Mouse (Mus musculus) lung, adult 18-20 months (tissue): ENCODE measurements around the gene Swap70.

ENCODE experiments used
- DNase-seq, 2 experiments: peaks; one replicate each; pipeline ENCODE4 v3.0.0; 2022; ENCODE audit warnings: mixed read lengths in 2 of 2

The Swap70 gene

DNA sequence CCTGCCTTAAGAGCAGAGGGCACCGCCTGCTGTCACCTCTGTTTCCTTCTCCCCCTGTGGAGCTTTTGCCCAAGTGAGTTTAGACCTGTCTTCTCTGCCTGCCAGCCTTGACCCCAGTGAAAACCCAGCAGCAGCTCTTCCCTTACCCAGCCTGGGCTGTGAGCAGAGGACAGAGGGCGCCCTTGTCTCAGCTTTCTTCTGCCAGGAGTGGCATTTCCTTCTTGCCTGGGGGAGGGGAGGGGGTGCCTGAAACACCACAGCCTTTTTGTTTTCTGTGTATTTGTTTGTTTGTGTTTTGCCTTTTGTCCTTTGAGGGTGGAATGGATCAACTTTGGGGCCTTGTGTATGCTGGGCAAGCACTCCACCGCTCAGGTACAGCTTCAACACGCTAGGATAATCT is 50.9 kb downstream of the Swap70 start:
- no peak for DNase-seq

DNA sequence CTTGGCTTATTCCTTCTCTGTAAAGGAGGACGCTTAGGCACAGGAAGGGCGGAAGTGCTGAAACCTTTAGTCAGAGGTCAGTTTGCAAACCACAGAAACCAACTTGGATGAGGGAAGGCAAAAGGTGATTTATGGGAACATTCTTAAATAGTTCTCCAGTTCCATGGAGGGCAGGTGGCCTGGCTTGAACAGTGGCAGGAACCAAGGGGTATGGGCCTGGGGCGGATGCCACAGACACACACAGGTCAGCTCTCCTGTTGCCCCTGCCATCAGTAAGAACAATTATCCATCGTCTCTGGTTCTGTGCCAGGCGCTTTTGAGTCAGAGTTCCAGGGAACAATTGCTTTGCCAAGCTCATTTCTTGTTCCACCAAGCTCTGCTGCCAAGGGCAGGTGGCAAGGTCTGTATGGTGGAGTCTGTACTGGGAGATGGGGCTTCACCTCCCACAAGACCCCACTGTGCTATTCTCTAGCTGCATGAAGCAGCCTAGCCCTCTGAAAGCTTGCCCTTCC is 56.3 kb downstream of the Swap70 start:
- no peak for DNase-seq

DNA sequence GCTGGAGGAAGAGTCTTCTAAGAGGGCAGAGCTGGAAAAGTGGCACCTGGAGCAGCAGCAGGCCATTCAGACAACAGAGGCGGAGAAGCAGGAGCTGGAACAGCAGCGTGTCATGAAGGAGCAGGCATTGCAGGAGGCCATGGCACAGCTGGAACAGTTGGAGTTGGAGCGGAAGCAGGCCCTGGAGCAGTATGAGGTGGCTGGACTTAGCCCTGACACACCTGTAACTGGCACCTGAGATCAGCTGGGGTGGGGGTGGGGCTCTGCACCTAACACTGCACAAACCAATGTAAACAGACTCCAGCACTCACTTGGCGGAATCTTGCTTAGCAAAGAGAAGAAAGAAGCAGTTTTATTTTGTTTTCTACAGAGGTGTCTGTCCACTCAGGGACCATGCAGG is 57.7 kb downstream of the Swap70 start:
- no peak for DNase-seq

DNA sequence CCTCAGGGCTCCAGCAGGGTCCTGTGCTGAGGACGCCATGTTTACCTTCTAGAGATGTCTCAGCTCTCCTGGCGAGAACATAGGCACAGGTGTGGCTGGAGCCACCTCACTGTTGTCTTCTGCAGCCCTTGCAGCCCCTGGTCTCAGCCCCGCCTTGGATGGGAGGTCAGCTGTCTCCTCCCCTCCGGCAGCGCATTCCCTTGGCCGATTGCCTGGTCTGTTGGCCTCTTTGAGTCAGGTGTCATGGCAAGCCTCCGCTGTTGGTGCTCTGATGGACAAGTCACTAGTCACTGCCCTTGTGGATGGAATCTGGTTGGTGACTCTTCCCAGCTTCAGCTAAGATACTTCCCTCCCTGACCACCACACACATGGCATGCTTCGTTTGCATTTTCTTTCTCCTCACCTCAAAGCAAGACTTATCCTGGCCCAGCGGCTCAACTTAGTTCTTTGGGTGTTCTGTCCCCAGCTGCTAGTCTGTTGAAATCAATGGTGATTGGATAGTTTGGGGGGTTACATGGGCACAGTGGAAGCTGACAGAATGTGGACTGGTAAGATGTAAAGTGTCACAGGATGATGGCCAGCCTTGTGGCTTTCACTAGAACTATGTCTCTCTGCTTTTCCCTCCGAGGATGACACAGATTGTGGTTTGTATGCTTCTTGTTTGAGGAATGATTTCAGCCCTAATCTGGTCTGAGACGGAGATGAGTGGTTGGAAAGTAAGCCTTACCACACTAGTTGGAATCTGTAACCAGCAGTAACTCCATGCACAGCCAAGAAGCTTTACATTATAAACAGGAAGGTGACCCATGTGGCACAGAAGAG is 60.1 kb downstream of the Swap70 start:
- no peak for DNase-seq

DNA sequence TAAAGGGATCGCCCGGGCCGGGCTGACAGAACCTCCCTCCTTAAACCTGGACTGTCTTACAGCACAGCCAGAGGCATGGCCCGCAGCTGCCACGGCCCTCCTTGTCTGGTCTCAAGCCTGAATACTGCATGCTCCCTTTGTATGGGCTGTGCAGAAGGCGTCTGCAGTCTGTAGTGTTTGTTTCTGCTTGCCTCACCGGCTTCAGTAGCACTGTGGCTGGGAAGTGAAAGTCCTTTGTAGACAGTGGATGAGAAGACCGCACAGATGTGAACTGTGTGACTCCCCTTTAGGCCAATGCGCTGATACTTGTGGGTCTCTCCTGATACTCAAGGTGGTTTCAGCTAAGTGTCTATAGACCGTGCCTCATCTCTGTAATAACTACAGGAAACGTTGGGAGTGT is 61.3 kb downstream of the Swap70 start:
- no peak for DNase-seq

DNA sequence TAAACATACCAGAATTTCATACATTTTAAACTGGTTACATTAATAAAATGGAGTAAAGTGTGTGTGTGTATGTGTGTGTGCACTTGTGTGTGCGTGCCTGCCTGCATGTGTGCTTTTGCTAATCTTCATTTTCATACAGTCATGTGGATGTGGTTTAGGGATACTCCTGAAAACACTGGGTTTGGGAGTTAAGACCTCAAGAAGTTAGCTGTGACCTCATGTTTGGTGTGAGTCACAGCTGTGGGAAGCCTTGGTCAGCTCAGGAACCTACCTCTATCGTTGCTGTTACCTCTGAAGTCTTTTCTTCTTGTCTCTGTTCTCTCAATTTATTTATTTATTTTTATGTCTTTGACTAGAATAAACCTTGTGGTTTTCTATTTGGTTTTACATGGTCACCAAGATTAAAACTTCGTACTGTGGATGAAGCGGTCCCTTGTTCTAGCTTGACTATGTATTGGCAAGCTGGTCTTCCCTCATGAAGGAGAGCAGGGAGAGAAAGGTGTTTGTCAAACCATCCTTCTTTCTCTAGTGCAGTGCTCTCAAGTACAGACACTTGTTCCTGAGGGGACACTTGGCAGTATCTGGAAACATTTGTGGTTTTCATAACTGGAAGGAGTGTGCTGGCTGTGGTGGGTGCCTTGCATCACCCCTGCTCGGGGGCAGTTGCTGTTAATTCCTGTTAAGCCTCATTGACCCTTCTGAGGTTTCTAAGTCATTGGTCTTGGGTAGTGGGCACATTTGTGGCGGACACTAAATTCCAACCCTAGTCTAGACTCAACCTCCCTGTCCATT is 62.2 kb downstream of the Swap70 start:
- peak in 1 of 2 experiments; percentile 44 for DNase-seq

DNA sequence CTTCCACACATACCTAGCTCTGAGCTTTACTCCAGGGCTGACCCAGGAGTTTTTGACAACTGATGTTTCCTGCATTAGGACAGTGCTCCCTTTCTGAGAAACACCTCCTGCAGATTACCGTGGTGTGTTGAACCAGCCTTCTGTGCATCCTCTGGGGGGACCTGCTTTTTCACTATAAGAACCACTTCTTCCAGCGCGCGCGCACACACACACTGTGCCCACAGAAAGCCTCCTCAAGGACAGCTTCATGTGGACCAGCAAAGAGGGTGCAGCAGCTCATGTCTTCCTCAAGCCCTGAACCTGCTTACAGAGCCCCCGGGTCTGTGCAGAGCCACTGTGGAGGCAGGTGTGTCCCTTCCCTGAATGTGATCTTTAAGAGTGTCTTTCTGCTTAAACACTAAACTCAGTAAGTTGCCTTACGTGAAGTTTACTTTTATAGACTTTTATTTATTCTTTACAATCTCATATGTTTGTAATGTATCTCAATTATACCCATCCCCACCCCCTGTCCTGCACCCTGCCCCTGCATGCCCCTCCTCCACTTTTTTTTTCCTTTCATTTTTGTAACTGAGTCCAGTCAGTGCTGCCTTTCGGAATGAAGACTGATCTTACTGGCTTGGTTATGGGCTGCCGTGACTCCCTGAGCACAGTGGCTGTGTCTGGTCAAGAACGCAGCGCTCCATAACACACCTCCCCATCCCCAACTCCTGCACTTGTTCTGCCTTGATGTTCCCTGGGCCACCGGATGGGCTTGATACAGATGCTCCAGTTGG is 63.8 kb downstream of the Swap70 start:
- DNase-seq = no peak

DNA sequence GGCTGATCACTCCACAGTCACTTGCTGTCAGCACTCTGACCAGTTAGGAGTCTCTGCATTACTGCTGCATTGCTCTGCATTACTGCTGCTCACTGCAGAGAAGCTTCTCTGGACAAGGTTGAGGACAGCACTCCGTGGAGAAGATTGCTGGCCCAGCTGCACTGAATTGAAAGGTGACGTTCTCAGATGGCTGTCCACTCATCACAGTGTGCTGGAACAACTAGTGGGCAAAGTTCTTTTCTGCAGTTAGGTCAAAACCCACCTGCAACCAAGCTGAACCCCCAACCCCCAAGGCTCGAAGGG is 64.3 kb downstream of the Swap70 start:
- no peak for DNase-seq

DNA sequence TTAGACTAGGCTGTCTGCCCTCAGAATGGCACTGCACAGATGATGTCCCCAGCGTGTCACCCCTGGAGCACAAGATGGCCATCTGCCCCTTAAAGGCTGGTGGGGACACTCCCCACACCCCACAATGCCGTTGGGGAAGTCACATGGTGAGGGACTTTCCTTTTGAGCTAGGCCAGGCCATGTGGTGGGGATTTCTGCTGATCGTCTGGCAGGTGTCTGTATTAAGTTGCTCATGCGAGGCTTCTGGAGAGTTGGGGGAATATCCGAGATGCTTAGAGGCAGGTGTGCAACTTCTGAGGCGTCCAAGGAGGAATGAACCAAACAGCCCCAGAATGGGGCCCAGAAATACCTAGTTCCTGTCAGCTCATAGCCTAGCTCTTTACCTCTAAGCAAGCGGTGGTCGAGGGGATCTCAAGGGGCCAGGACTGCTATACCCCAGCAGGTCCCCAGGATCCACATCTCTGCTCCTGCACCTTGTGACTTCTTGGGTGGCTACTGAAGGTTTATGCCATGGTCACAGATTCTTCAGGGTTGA is 64.8 kb downstream of the Swap70 start:
- DNase-seq = no peak

DNA sequence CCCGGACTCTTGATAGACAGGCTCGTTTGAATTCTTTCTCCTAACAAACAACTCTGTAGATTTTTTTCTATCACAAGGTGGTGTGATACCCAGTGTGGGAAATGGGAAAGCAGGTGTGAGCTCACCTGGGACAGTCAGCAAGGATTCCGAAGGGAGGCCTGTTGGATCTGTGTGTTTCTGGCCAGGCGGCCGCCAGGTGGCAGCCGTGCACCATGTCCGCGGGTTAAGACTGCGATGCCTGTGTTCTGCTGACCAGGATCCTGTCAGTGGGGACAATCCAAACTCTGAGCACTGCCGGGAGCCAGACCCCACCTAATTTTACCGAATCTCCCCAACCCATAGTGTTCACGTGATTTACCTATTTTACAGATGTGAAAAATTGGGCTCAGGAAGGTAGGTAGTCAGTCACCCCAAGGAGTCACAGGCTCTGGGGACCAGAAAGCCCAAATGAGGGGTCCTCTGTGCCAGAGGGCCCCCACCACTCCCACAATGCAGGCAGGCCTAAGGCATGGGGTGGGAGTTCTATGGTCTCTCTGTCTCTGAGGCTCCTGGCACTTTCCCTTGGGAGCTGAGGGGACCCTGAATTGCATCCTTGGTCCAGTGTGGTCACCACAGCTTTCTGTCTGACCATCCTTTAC is 65.4 kb downstream of the Swap70 start:
- DNase-seq = peak; percentile 73 to 78

DNA sequence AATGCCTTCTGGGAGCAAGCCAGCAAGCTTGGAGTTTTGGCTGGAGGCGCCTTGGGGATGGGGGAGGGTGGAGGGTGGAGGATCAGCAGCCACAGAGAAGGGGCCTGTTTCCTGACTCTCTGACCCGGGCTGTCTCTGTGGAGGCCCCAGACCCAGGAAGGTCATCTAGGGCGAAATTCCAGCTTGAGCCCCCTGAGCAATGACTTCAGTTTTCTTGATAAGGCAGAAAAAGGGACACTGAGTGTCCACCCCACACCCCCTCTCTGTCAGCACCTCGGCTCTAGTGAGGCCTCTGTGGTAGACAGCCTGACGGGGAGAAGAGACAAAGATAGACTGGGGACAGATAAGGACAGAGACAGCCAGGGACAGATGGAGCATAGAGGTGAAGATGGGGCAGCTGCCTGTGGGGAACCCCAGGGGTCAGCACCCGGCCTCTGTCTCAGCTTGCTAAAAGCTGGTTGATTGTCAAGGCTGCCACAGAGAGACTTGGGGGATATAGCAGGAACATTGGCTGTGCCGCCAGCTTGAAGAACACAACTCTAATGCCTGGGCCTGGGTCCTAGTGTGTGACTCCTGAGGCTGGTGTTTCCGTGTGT is 66.1 kb downstream of the Swap70 start:
- DNase-seq = no peak

DNA sequence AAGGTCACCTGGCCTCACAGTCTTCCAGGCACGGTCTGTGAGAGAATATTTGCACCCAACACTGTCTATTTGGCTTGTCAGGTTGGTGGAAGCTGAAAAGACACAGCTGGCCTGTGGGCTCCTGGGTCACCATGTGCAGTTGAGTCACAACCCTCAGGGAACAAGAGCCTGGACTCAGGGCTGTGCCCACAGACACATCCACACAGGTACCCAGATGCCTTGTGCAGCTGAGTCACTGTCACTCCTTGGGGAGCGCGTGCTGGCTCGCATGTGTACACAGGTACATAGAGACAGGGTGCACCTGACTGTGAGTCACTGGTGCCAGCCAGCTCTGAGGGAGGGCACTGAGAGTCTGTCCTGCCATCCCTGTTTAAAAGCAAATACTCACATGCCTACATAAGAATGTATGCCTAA is 66.7 kb downstream of the Swap70 start:
- DNase-seq = peak; percentile 43 to 56

DNA sequence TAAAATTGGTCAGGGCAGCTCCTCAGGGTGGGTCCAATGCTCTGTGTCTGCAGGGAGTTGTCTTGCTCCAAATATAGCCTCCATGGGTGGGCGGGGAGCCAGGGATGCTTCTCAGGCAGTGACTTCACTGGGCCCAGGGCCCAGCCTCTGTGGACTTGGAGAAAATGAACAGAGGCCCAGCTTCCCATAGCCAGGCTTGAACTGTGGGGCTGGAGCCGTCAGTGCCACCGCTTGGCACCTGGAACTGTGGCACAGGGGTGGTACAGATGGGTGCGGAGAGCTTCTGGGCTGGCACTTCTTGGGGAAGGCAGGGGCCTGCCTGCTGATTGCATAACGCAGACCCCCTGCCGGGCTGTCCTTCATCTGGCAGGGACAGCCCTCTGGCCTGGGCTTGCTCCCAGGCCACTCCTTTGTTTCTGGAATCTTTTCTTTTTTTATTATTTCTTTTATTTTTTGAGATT is 67.2 kb downstream of the Swap70 start:
- DNase-seq = peak; percentile 46 to 56

DNA sequence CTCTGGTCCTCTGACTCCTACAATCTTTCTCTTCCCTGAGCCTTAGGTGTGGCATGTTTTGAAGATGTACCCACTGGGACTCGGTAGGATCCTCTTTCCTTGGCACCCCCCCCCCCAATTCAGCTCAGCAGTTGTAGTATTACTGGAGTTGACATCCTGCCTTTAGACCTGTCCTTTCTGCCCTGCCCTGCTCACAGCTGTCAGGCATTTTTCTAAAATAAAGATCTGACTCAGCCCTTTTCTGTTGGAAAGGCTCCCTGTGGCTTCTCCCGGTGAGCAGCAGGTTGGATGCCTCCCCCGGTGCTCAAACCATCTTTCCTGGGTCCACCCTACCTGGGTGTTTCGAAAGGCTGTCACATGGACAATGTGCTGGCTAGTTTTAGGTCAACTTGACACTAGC is 68.1 kb downstream of the Swap70 start:
- DNase-seq = no peak

DNA sequence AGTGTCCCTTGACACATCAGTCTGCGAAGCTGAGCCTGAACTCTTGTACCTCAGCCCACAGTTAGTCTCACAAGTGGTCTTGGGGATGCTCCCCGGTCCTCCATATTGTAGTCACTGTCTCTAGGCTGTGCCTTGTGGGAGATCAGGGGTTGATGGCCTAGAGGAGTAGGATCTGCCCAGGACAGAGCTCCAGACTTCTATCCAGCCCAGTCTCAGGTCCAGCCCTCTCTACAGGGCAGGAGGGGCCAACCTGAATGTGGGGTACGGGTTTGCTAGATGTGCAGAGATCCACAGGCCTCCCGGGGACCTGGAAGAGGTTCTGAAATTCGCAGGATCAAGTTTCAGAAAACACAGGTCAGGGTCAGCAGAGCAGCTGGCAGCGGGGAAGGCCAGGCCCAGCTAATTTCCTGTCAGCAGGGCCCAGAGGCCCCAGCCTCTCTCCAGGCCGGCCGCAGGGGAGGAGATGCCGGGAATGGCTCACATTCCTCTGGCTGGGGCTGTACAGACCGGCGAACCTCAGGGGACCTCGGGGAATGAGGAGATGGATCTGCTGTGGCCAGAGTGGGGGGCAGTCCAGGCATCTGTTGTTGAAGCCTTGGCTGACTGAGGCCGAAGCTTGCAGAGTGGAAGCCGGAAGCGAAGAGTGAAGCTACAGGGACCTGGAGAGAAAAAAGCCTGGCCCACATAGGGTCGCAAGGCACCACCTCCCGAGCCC is 75.5 kb downstream of the Swap70 start:
- peak; percentile 70 to 71 for DNase-seq

DNA sequence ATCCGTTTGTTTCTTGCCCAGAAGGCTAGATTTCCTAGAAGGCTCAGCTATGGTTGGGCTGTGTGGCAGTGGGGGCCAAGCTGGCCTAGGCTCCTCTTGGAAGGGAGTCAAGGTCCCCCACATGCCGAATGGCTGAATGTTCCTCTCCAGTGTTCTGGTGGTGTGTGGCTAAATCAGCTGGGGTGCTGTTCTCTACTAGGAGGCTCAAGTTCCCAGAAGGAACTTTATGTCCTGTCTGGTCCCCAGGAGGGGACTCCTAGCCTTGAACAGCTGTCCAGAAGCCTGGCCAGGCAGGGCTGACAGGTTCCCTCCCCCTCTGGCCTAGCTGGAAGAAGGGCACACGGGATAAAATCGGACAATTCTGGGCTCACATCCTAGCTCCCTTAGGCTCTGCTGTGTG is 76.1 kb downstream of the Swap70 start:
- DNase-seq = peak in 1 of 2 experiments; percentile 19

DNA sequence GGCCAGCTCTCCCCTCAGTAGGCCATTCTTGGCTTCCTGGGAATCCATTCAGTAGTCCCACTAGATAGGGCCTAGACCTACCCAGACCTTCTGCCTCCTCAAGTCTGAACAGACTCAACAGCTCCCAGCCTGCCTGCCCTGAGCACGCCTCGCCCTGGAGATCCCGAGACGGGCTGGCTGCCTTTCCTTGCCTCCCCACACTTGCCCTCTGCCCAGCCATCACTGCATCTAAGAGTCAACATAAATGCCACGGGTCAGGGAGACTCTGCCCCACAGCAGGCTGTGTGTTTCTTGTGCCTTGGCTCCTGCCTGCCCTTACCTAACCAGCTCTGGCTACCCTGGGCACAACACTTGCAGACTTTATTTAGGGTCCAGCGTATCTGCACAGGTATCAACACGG is 76.6 kb downstream of the Swap70 start:
- no peak for DNase-seq

DNA sequence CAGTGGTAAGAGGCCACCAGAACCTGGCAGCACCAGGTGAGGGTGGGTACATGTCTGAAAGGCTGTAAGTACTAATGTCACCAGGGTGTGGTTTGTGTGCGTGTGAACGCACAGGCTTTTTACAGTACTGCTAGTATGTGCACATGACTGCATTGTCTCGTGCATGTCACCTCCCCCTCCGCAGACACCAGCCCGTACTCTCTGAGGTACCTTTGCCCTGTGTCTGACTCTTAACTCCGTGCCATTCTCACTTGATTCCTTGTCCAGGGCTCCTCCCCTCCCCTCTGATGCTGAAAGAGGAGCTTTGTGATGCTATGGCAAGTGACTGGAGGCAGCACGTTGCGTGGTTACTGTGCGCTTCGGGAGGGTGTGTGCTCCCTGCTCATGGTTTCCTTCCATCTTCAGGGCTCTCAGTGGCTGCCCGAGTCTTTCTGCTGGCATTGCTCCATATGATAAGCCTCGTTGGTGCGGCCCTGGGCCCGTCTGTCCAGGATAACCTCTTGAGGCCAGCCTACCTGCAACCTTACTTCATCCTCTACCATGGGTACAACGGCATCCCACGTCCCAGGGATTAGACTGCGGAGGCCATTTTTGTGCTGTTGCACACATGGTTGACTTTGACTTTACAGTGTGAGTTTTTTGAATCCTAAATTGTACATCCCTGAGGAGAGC is 77.4 kb downstream of the Swap70 start:
- DNase-seq = no peak

DNA sequence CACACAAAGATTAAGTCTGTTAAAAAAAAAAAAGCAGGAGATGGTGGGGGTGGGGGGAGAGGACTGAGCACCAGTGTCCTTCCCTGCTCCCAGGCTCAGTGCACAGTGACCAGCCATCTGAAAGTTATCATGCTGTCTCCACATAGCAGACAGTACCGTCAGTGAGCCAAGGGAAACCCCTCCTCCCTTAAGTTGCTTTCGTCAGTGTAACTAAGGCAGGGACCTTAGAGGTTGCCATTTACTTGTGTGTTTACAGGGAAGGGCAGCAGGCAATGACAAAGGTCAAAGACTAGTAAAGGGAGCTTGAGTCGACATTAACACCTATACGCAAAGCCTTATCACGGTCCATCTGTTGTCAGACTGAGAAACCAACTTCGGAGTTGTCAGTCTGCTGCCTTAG is 81.4 kb downstream of the Swap70 start:
- no peak for DNase-seq

DNA sequence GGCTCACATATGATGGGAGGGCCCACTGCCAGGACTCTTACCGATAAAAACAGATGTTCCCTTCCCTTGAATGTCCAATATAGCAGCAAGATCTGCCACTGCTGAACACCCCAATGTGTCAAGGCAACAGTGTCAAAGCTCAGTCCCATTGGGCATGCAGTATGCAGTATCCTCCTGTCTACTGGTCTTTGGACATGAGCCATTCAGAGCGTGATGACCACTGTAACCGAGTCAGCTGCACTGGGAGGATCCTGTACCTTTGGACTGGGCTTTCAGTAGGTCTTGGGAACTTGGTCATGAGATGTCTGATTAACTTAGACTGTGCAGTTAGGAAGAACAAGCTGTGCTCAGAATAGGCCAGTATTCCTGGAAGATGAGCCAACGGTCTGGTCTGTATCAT is 84.0 kb downstream of the Swap70 start:
- no peak for DNase-seq

DNA sequence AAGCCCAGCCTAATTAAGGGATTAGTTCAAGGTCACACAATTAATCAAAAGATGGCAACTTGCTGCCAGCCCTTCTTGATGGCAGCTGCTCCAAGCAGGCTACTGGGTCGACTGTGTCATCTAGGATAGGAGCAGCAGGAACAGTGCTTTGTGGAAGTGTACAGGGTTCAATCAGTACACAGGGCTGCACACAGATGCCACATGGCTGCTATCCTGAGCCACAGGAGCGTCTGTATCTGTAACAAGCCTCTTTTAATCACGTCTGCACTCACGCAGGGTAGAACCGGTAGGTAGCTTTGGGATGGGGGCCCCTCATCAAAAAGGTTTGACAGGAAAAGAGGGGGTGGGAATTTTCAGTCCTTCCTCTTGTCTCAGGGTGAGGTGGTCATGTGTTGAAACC is 84.8 kb downstream of the Swap70 start:
- no peak for DNase-seq
